In genomic region chr19:38745810-38746491, GRCm38 (mm10) we compare ENCODE assay signal across 15 mouse cellular contexts.
A peak's percentile ranks its signal among the peaks of the same experiment; 100 is the strongest.
DNase-seq lines count a peak whose midpoint lies in the region; ATAC-seq lines count a peak whose summit lies in the region.
"Had no signal": no experiment of that assay in that cellular context is flagged by ENCODE, and none has a peak within 500 bp of the region (broad histone marks: within the 10 kb centered on the region; RNA-seq: fewer than 3 reads in every experiment).

No protein-coding gene starts in this region.

- ATAC-seq in CD4-positive, CD25-positive, alpha-beta regulatory T cell, adult 4 months, result no peak
- ATAC-seq: forebrain, embryonic 13.5 days; hindbrain, embryonic 16.5 days had no signal

- peak; percentile 24 for DNase-seq in CD4-positive, CD25-positive, alpha-beta regulatory T cell, adult 2 months (ENCODE audit: low read depth, low spot score)
- DNase-seq in thymus, postnatal 0 days (ENCODE audit: low spot score), result peak; percentile 61
- DNase-seq in thymus, adult 18-20 months, result no peak
- DNase-seq in induced T-regulatory cell, adult 2 months (ENCODE audit: low read depth), result peak; percentile 74
- peak; percentile 11 for DNase-seq in thymus, postnatal 25 days
- no peak for DNase-seq in layer of hippocampus, adult 9-10 months (ENCODE audit: low spot score)
- DNase-seq in retina, embryonic 14.5 days (ENCODE audit: low spot score), result no peak
- DNase-seq: adrenal gland, adult 8-10 months; cerebellum, adult 9-11 months; gastrocnemius, postnatal 10 days; heart, adult 11 months; right cerebral cortex, postnatal 25 days had no signal

Comparison
In these comparisons a context has a peak if more than half of its experiments do, and no peak if none do; other contexts are left out.
1. DNase-seq: peak in CD4-positive, CD25-positive, alpha-beta regulatory T cell, adult 2 months (single experiment), thymus, postnatal 0 days (single experiment), induced T-regulatory cell, adult 2 months (single experiment) and thymus, postnatal 25 days (single experiment); none in thymus, adult 18-20 months (0 of 2), layer of hippocampus, adult 9-10 months (single experiment) and retina, embryonic 14.5 days (single experiment).